Mouse (Mus musculus) lung, postnatal 36 days (tissue): ENCODE data around the gene Vps8.

Source experiments
- DNase-seq: peaks from one replicate; pipeline ENCODE4 v3.0.0; 2022; ENCODE audit warnings: mixed read lengths

Gene Vps8

DNA sequence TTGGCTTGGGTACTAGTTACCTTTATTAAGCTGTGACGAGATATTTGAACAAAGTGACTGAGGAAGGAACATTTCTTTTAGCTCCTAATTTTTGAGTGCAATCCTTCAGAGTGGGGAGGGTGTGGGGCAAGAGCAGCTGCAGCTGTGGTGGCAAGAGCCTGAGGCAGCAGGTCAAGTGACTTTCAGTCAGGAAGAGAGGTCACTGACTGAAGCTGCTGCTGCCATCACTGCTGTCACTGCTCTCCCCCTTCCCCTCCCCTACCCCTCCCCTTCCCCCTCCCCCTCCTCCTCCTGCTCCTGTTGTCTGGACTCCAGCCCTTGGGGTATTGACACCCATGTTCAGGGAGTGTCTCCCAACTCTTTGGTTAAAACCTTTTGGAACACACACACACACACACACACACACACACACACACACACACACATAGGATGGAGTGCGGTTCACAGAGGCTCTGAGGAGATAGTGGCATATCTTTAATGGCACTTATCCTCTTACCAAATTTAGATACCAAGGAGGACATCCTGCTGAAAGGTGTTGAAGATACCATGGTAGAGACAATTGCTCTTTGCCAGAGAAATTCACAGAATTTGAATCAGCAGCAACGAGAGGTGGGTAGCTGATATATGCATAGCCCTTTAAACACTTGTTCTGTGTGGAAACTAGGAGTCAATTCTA lies 139.8 kb downstream of the Vps8 start:
- DNase-seq: peak; percentile 27

DNA sequence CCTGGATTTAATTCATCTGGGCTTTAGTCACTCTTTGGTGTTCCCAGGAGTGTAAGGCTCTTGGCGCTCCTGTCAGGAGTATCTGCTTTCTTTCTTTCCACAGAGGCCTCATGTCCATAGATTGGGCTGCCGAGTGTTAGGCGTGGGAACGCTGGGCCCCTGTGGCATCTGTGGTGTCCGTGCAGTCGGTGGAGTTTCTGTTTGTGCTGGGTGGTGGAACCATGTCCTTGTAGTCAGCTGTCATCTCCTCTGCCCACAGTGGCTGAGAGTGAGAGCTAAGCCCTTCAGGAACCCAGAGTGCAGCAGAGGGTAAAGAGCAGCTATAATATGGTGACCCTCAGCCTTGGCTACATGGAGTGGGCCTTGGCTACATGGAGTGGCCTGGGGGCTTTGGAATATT lies 140.4 kb downstream of the Vps8 start:
- no peak for DNase-seq

DNA sequence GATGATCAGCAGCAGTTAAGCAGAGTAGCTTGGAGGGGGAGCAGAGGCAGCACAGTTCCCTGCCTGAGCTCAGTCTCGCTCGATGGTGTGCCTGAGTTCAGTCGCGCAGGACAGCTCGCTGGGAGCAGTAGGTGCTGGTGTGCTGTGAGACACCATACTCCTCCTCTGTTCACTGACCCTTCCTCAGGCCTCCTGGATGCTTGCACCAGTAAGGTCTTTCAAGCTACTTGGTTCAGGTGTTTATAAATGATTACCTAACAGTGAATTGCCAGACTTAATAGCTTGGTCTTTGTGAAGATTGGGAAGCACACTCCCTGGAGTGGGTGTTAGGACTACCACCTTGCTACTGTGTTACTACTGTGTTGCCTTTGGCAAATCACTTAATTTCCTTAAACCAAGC lies 144.2 kb downstream of the Vps8 start:
- DNase-seq: no peak

DNA sequence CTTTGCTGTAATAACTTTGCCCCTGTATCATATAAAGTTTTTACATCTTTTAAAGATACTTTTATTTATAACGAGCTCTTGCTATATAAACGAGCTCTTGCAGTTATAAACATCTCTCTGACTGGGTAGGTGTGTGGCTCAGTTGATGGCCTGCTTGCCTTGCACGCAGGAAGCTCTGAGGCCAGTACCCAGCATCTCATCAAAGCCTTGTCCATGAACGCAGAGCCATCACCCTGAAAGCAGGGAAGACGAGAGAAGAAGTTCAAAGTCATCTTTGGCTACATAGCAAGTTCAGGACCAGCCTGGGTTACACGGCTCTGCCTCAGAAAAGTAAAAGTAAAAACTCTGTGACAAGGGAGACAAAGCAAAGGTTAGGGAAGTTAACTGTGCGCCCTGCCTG lies 147.0 kb downstream of the Vps8 start:
- no peak for DNase-seq

DNA sequence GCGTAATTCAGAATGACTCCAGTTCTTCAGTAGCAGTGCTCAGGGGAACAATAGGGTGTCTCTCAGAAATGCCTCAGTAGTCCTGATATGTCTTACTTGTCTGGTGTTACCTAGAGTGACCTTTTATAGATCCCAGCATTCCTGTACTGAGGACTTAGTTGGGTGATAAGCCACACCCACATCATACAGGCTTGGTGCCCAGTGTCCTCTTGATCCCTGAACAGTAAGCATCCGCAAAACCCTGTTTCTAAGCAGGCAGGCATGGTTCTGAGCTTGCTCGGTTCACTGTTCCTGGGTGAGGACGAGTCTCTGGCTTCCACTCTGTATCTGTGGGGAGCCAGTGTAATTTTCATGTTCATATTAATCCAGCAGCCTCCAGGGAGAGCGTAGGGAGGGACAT lies 147.9 kb downstream of the Vps8 start:
- DNase-seq: no peak

DNA sequence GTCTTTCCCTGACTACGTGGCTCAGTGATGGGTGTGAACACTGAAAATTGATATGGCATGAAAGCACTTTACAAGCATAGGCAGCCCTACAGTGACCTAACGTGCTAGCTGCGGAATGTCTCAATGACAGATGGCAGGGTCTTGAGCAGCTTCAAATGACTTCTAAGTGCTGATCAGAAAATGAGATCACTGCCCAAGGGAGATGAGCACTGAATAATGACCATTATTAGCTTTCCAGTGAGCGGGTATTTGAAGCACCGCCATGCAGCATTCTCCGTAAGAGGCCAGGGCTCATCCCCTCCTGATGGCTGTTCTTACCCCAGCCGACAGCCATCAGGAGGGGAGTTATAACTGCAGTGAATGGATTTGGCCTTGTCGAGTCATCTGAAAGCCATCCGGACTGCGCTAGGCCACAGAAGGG lies 153.1 kb downstream of the Vps8 start:
- DNase-seq: no peak

DNA sequence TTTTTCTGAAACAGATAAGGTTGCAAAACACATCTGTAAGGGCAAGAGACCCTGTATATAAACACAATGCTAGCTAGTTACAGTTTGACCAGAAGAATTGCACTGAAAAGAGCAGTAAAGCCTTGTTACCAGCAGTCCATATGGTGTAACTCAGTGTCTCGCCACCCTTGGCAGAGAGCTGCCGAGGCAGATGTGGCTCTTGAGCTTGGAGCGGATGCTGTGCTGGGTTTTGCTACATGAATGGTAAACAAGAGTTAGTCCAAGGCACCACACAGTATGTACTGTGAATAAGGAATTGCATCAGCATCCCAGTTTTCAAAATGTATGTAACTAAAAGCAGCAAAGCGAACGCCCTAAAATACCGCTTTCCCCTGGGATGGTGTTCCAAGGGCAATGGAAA lies 166.2 kb downstream of the Vps8 start:
- no peak for DNase-seq

DNA sequence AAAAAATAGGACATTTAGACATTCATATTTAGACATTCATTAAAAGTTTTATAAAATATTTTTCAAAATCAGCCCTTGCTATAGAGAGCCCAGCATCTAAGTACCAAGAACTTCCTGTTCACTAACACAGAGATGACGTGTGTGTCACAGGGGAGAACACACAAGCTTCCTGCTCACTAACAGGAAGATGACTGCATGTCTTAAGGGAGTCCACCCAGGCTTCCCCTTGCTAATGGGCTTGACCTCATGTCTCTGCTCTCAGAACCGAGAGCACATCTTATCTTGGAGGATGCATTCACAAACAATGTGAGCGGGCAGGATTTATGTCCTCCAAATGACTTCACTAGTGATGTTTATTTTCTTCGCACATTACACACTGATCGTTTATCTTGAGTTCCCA lies 167.9 kb downstream of the Vps8 start:
- DNase-seq: peak; percentile 84

DNA sequence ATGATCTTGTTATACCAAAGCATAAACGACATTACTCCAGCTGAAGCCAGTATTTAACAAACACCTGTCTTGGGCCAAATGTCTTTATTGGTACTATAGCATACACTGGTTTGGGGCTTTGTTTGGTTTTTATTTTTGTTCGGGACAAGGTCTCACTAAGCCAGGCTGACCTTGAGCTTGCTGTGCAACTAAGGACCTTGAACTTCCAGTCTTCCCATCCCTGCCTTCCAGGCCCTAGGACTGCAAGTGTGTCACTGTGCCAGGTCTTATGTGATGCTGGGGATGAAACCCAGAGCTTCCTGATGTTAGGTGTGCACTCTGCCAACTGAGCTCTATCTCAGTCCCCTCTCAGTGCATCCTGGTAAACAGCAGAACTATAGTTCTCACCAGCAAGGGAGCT lies 168.6 kb downstream of the Vps8 start:
- no peak for DNase-seq

DNA sequence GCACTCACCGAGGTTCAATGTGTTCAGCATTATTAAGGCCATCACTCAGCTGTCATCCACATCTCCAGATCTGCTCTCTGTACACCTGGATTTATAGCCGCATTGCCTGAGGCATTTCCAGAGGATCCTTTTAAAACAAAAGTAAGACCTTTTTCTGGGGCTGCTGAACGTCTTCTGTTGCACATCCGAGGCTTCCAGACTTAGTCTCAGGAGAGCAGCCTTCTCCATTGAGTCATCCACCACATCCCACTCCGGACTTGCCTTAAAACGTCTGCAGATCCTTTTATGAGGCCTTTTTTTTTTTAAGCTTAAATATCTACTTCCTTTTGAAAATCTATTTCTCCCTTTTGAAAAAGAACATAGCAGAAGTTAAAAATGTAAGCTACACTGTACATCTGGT lies 172.6 kb downstream of the Vps8 start:
- DNase-seq: no peak

DNA sequence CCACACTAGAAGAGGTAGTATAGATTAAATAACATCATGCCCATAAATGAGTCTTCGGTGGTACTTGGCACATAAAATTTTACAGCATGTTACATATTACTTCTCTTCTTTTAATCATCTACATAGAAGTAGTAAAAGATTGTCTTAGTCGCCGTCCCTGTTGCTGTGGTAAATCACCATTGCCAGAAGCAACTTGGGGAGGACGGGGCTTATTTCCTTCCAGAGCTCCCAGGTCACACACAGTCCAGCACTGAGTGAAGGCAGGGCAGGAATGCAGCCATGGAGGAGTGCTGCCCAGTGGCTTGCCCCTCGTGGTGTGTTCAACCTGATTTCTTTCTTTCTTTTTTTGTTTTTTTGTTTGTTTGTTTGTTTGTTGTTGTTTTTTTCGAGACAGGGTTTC lies 181.4 kb downstream of the Vps8 start:
- DNase-seq: no peak

DNA sequence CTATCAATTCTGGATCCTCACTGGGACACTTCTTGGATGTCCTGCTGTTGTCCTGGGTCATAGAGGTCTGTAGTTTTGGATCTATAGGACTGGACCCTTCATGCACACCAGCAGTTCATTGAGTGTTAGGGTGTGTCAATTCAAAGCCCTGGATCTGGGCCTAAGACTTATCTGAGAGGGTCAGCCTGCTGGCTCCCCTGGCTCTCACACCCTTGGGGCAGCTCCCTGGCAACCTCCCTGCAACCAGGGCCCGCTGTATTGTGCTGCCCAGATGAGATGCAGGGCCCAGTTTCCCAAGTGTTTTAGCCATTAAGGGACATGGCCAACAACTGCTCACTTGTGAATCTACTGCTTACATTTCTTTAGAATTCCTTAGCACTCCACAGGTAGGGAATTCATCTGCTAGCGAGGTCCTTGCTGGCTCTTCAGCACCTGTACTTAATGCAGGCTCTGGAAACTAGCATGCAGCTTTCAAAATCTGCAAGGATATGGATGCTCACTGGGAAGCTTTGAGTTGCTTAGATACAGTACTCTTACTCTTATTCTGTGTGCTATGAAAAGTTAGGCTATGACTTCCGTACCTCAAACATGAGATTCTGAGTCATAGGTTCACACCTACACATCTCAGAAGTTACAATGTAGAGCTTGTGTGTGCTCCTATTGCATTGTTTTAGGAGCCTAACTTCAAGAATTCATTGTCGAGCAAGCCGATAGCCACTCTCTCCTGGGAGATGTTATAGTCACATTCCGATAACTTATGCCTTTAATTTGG lies 183.5 kb downstream of the Vps8 start:
- no peak for DNase-seq

DNA sequence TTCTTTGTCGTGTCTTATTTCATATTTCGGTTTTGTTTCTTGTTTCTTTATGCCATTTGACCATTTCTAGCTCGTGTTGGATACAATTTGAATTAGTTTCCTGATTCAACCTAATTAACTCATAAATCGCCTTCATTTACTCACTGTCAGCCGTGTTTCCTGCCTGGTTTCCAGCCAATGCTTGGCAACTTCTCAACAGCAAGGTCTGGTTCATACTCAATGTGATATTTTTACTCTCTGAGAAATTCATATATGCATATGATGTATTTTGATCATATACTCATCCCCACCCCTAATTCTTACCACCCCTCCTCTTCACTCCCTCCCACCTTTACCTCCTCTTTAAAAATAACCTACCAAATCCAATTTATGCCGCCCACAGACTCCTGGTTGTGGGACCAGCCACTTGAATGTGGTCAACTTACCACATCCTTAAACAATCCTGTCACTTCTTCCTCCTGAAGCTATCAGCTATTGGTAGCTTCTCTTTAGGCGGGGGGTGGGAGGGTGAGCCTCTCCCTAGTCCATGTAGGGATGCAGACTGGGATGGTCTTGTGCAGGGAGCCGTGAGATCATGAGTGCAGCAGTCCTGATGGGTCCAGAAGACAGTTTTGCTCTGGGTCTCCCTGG lies 184.2 kb downstream of the Vps8 start:
- DNase-seq: no peak

DNA sequence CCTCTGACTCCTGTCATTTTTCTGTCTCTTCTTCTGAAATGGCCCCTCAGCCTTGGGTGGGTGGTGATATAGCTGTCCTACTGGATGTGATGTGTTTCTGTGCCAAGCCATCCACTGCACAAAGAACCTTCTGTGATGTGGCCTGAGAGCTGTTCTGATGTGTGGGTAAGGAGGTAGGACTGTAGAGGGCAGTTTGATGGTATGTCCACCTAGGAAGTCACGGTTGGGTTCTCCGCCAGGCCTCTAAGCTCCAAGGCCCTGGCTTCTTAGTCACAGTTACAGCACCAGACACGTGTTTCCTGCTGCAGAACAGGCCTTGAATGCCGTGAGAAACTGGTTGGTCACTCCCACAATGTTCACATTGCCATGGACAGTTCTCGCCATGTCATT lies 184.7 kb downstream of the Vps8 start:
- no peak for DNase-seq

DNA sequence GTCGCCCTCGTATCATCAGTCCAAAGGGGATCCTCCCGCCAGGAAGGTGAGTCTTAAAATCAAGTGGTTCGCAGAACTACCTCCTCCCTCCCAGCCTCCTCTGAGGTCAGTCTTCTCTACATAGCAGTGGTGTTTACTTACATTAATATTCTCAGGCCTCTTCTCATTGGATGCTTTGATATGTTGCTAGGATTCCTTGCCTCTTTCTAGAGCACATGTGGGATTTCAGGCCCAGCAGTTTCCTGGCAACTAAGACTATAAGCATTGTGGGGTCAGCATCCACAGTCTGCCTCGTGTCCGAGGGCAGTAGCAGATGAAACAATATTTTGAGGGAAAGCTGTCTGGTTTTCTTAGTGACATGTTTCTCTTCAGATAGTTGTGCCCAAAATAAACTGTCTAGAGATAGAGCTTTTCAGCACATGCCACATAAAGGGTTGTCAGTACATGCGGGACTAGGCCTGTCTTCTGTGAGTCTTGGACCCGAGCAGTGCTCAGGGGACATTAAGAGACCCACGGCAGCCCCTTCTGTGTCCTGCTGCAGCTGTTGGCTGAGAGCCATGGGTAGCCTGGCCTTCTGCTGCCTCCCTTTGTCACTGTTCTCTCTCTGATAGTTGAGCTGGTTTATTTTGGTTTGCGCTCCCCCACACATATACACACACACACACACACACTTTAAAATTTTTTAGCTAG lies 185.4 kb downstream of the Vps8 start:
- DNase-seq: no peak

DNA sequence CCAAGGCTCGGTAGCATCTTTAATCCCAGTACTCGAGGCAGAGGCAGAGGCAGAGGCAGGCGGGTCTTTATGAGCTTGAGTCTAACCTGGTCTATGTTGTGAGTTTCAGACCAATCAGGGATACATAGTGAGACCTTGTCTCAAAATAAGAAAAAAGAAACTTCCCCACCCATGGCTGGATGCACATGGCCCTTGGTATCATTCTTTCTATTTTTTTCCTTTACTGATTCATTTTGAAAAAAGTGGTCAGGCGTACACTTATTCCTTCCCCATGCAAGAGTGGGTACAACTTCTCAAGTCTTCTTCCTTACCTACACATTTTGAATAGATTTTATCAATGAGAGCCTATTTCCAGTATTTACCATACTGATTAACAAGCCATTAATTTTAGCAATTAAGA lies 187.6 kb downstream of the Vps8 start:
- DNase-seq: no peak

DNA sequence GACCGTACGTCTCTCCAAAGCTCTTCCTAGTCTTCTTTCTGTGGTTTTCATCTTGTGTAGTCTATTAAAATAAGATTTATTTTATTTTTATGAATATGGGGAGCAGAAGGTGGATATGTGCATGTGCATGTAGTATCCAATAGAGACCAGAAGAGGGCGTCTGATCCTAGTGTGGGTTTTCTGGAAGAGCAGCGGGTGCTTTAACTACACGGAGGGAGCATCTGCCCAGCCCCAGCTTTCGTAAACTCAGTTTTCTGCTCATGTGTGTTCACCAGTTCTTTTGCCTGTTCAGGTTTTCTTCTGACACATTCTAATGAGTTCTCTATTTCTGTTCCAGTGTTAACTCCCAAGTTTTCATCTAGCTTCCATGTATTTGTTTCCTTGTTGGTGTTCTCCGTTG lies 192.9 kb downstream of the Vps8 start:
- DNase-seq: peak; percentile 80

DNA sequence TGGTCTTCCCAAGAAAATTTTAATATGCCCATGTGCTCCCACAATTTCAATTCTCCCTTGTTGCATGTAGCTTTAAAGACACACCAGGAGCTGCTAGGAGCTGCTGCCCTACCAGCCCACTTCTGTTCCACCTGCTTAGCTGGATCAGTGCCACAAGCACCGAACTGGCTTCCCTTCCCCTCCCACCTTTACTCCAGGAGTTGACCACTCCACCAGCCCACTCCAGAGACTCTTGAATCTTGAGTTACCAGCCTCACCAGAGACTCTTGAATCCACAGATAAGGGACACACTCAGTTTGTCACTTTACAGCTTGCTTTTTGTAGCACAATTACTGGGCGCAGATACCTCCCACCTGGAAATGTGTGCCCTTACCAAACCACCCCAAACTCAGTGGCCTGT lies 197.7 kb downstream of the Vps8 start:
- DNase-seq: peak; percentile 55

DNA sequence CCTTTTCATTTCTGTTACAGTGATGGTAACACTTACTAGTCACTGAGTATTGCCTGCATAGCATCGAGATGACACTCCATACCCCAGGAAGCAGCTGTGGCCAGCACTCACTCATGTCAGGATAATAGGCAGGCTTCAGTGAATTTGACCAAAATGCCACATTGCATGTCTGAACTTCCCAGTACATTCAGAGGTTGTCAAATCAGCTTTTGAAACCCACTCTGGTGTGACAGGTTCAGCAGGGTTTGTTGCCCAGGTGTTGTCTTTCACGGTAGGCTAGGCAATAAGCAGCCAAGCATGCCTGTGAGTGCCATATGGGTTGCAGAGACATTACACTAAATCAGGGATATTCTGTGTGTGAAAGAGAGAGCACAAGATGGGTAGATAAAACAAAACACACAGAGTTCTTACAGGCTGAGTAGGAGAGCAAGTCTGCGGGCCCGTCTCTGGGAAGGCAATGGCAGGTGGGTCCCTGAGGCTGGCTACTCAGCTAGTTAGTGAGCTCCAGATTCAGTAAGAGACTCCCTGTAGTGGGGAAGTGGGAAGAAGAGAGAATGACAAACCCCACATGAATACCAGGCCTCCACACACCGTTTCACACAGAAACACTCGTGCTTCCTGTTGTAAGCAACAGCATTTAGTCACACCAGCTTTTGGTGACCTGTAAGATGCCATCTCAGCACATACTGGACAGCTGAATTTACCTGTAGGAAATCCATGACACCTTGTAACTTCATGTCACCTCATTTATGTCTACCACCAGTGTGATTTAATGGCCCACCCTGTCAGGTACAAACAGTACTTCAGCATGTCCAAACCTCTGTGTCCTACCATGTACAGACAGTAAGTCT lies 203.1 kb downstream of the Vps8 start:
- DNase-seq: no peak

DNA sequence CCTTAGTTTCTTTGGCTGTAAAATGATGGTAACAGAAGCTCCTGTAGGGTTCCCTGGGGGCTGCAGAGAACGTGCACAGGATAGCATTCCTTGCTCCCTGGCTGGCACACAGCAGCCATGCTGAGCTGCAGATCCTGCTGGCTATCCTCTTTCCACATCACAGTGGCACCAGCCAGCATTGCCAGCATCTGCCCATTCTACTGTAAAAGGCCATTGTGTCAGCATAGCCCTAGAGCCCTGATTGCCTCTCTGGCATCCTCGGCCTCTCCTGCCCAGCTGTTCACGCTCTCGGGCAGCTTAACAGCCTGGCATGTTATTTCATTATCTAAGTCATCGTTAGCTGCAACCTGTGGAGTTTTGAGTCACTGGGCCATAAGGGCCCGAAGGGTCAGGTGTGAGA lies 204.3 kb downstream of the Vps8 start:
- DNase-seq: no peak

DNA sequence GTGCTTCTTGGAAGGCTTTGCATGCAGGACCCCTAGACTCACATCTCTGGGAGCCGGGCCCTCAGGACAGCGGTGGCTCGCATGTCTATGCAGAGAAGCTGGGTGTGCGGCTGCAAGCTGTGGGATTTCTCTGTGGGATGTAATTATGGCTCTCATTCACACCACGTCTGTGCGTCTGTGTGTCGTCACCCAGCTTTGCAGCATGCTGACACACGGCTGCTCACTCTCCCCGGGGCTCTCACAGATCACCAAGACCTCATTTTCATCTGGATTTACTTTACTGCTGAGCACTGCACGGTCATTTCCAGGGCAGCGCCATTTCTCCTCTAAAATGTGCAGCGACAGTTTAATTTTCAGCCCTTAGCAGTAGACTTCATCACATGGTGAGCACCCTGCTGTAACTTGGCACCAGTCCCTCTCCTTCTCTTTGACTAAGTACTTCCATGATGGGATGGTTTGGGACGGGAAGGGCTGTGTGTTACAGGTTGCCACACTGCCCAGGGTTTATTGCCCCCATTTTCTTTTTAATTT lies 205.2 kb downstream of the Vps8 start:
- DNase-seq: no peak

DNA sequence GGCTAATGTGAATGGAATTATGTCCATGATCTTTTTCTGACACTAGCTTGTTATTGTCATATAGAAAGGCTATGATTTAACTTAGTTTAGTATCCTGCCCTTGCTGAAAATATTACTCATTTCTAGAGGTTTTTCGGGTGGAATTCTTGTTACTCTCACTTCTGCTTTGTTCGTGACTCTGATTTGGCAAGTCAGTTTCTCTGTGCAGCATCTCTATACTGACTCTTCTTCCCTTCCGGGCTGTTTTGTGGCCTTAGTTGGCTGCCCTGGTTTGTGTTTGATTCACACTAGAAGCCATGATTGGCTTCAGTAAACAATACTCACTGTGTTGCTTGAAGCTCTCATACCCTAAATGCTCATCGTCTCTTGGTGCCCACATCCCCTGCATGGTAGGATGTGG lies 207.7 kb downstream of the Vps8 start:
- DNase-seq: no peak
